Mouse (Mus musculus) activated CD4-positive, CD25-positive, alpha-beta regulatory T cell, adult 4 months (primary cell): Measurements from ENCODE around the gene Pdx1. TPM values are rescaled to one million over a fixed set of nuclear protein-coding genes. Genes with fewer than 3 reads are reported as not detected.

Experiments used
- ATAC-seq: one replicate; pipeline ENCODE4 v1.8.0; 2017
- polyA plus RNA-seq, 2 experiments: library from polyadenylated mRNA; unstranded; fragments of 100-300 nt; shearing (Covaris generic); gene quantifications; one replicate each; pipeline ENCODE4 v1.2.1; 2017

Pdx1 gene
- polyA plus RNA-seq, 2 experiments from 2014 or later: not detected

GRCm38 (mm10) chr5:147312830-147313685, 43.3 kb downstream of the Pdx1 start:
- ATAC-seq: no peak

- ATAC-seq: no peak
Measured at GRCm38 (mm10) chr5:147314646-147315431, 45.1 kb downstream of the Pdx1 start.

- no peak for ATAC-seq
Measured at GRCm38 (mm10) chr5:147315432-147316075, 45.8 kb downstream of the Pdx1 start.

- ATAC-seq: no peak
Measured at GRCm38 (mm10) chr5:147317321-147317720, 47.6 kb downstream of the Pdx1 start.

- ATAC-seq: no peak
Measured at GRCm38 (mm10) chr5:147317991-147318390, 48.2 kb downstream of the Pdx1 start.

- ATAC-seq: no peak
Measured at GRCm38 (mm10) chr5:147319653-147320052, 49.9 kb downstream of the Pdx1 start.

GRCm38 (mm10) chr5:147322183-147322582, 52.4 kb downstream of the Pdx1 start, which contains the start of gene Urad:
Urad (minus strand) TSS chr5:147322440.
- ATAC-seq: no peak

- ATAC-seq: peak; percentile 63
Measured at GRCm38 (mm10) chr5:147323237-147323917, 53.6 kb downstream of the Pdx1 start.

Other genes with a start within 250 kb of the Pdx1 start
- 10 to 100 TPM; 19.3 to 24.8 TPM for gene Lnx2, start 193.4 kb upstream of the Pdx1 start, polyA plus RNA-seq
- gene Polr1d, start 192.9 kb upstream of the Pdx1 start, polyA plus RNA-seq: 100 to 1,000 TPM; 179 to 194 TPM
- gene Gsx1, start 81.3 kb upstream of the Pdx1 start, polyA plus RNA-seq: not detected
- not detected for gene Cdx2, start 37.3 kb downstream of the Pdx1 start, polyA plus RNA-seq
- gene Urad, start 52.5 kb downstream of the Pdx1 start, polyA plus RNA-seq: not detected
- under 1 TPM in 1 of 2 experiments, not detected in 1; 0.13 TPM for gene Flt3, start 130.5 kb downstream of the Pdx1 start, polyA plus RNA-seq
- 100 to 1,000 TPM; 135 to 188 TPM for gene Pan3, start 160.2 kb downstream of the Pdx1 start, polyA plus RNA-seq